Mouse (Mus musculus): Measurements from ENCODE around the gene Zfp518b.

Gene Zfp518b

GRCm38 (mm10) chr5:38632463-38633449, 51.9 kb downstream of the Zfp518b start:
- peak; percentile 77 for DNase-seq (ENCODE audit: low spot score)

GRCm38 (mm10) chr5:38628023-38628422, 56.6 kb downstream of the Zfp518b start:
- DNase-seq (ENCODE audit: low spot score) = no peak

- no peak for DNase-seq (ENCODE audit: low spot score)
Measured at GRCm38 (mm10) chr5:38626883-38627282, 57.7 kb downstream of the Zfp518b start.

- DNase-seq (ENCODE audit: low spot score) = peak; percentile 71
Measured at GRCm38 (mm10) chr5:38620783-38621182, 63.8 kb downstream of the Zfp518b start.

GRCm38 (mm10) chr5:38618908-38619307, 65.7 kb downstream of the Zfp518b start:
- DNase-seq (ENCODE audit: low spot score) = no peak

All from urinary bladder, postnatal 14 days (tissue).